7 mouse cellular contexts compared by ENCODE assay signal in the genomic region with DNA sequence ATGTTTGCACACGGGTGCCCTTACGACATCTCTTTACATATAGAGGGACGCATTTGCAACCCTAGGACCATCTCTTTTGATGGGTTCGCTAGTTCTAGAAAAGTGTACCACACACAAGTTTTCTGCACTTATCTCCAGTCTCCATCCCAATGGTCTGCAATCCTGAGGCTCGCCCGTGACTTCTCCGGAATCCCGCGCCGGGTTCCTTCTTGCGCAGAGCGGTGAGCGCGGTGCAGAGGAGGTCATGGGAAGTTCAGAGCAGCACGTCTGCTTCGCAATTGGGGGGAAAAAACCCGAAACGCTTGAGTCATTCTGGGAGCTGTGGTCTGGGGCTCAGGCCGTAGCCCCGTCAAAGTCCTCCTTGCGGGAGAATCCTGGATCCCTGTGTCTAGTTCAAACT.
A peak's percentile ranks its signal among the peaks of the same experiment; 100 is the strongest.
DNase-seq lines count a peak whose midpoint lies in the region; ATAC-seq and TF ChIP-seq lines count a peak whose summit lies in the region.

No protein-coding gene starts in this region.

- H3K27ac ChIP-seq in forebrain, embryonic 15.5 days (replicated peaks): no peak overlapping the region
- H3K27ac ChIP-seq in liver, embryonic 12.5 days: no peak overlapping the region
- no peak overlapping the region for H3K27ac ChIP-seq in neural tube, embryonic 15.5 days (replicated peaks)
- H3K27ac ChIP-seq in layer of hippocampus, adult 2 months: no peak overlapping the region

- H3K9ac ChIP-seq in forebrain, embryonic 15.5 days (replicated peaks): no peak overlapping the region
- no peak overlapping the region for H3K9ac ChIP-seq in liver, embryonic 12.5 days
- no peak overlapping the region for H3K9ac ChIP-seq in neural tube, embryonic 15.5 days (replicated peaks)

- H3K9me3 ChIP-seq in forebrain, embryonic 15.5 days: no peaks in the 10 kb centered on the region
- no peaks in the 10 kb centered on the region for H3K9me3 ChIP-seq in liver, embryonic 12.5 days (replicated peaks)
- no peaks in the 10 kb centered on the region for H3K9me3 ChIP-seq in neural tube, embryonic 15.5 days (replicated peaks)

- TF ChIP-seq CTCF in layer of hippocampus, adult 2 months (conservative IDR thresholded peaks at IDR 0.05): no peak

- H3K4me3 ChIP-seq in forebrain, embryonic 15.5 days: peak overlapping the region; percentile 20
- peak overlapping the region; percentile 17 for H3K4me3 ChIP-seq in liver, embryonic 12.5 days
- peak overlapping the region; percentile 10 for H3K4me3 ChIP-seq in neural tube, embryonic 15.5 days (replicated peaks)
- no peak overlapping the region for H3K4me3 ChIP-seq in layer of hippocampus, adult 2 months

- H3K4me1 ChIP-seq in forebrain, embryonic 15.5 days: peaks cover 33% of the 10 kb centered on the region
- peaks cover 47% of the 10 kb centered on the region for H3K4me1 ChIP-seq in liver, embryonic 12.5 days
- H3K4me1 ChIP-seq in neural tube, embryonic 15.5 days: peaks cover 23% of the 10 kb centered on the region

- peaks cover 30% of the 10 kb centered on the region for H3K27me3 ChIP-seq in forebrain, embryonic 15.5 days
- peaks cover 86% of the 10 kb centered on the region for H3K27me3 ChIP-seq in liver, embryonic 12.5 days (replicated peaks)
- peaks cover 57% of the 10 kb centered on the region for H3K27me3 ChIP-seq in neural tube, embryonic 15.5 days (replicated peaks)

- 5% methylated on average over 21 of the region's 21 CpGs for WGBS in forebrain, embryonic 15.5 days
- 3% methylated on average over 21 of the region's 21 CpGs for WGBS in liver, embryonic 12.5 days (ENCODE audit: insufficient replicate concordance)
- WGBS in neural tube, embryonic 15.5 days: 1% methylated on average over 21 of the region's 21 CpGs

- peak overlapping the region; percentile 35 for H3K4me2 ChIP-seq in forebrain, embryonic 15.5 days (replicated peaks)
- peak overlapping the region; percentile 53 for H3K4me2 ChIP-seq in liver, embryonic 12.5 days
- H3K4me2 ChIP-seq in neural tube, embryonic 15.5 days: peak overlapping the region; percentile 39

- ATAC-seq in forebrain, embryonic 15.5 days (replicated peaks): no peak
- ATAC-seq in liver, embryonic 12.5 days: no peak
- ATAC-seq in neural tube, embryonic 15.5 days (ENCODE audit: low FRiP score): no peak

- DNase-seq in urinary bladder, postnatal 25 days (ENCODE audit: low spot score): peak; percentile 6
- no peak for DNase-seq in urinary bladder, postnatal 10 days (ENCODE audit: low spot score)
- DNase-seq in layer of hippocampus, adult 2 months (ENCODE audit: low spot score in 2 of 2): no peak
- no peak for DNase-seq in cerebellum, postnatal 25 days

- no peaks in the 10 kb centered on the region for H3K36me3 ChIP-seq in forebrain, embryonic 15.5 days
- no peaks in the 10 kb centered on the region for H3K36me3 ChIP-seq in liver, embryonic 12.5 days
- no peaks in the 10 kb centered on the region for H3K36me3 ChIP-seq in neural tube, embryonic 15.5 days
